Comparison of ENCODE assay signal across 26 mouse cellular contexts in genomic region chr6:94532086-94532485, GRCm38 (mm10). TPM values are rescaled to one million over a fixed set of nuclear protein-coding genes. Genes with fewer than 3 reads are reported as not detected.
DNase-seq lines count a peak whose midpoint lies in the region; ATAC-seq lines count a peak whose summit lies in the region.
"Had no signal": no experiment of that assay in that cellular context is flagged by ENCODE, and none has a peak within 500 bp of the region (broad histone marks: within the 10 kb centered on the region; RNA-seq: fewer than 3 reads in every experiment).

No protein-coding gene starts in this region.

- H3K36me3 ChIP-seq in liver, embryonic 15.5 days (replicated peaks), result no peaks in the 10 kb centered on the region
- H3K36me3 ChIP-seq in liver, embryonic 12.5 days, result peaks cover 3% of the 10 kb centered on the region; the same call in 1 of the 2 replicates
- H3K36me3 ChIP-seq: embryonic facial prominence, embryonic 12.5 days; forebrain, embryonic 15.5 days; heart, embryonic 15.5 days; hindbrain, embryonic 13.5 days had no signal

- H3K27me3 ChIP-seq in liver, embryonic 15.5 days, result no peaks in the 10 kb centered on the region
- H3K27me3 ChIP-seq in liver, embryonic 12.5 days (replicated peaks), result no peaks in the 10 kb centered on the region
- H3K27me3 ChIP-seq: CH12.LX; embryonic facial prominence, embryonic 12.5 days; forebrain, embryonic 15.5 days; heart, embryonic 15.5 days; hindbrain, embryonic 13.5 days; Patski had no signal

- H3K4me1 ChIP-seq in liver, embryonic 15.5 days (replicated peaks), result no peaks in the 10 kb centered on the region
- H3K4me1 ChIP-seq in liver, embryonic 12.5 days, result 0 out of 2 replicates have a peak, but pooled peaks cover 5% of the 10 kb centered on the region
- H3K4me1 ChIP-seq: embryonic facial prominence, embryonic 12.5 days; hindbrain, embryonic 13.5 days had no signal

- no peak overlapping the region for H3K9ac ChIP-seq in liver, embryonic 15.5 days
- H3K9ac ChIP-seq in liver, embryonic 12.5 days, result no peak overlapping the region
- H3K9ac ChIP-seq: embryonic facial prominence, embryonic 12.5 days; forebrain, embryonic 15.5 days; heart, embryonic 15.5 days; hindbrain, embryonic 13.5 days had no signal

- 0 out of 2 replicates have a peak, but pooled peaks have one; percentile 47 for ATAC-seq in liver, embryonic 15.5 days (ENCODE audit: insufficient read depth)
- no peak for ATAC-seq in liver, embryonic 12.5 days
- ATAC-seq in megakaryocyte, adult 5-6 weeks (ENCODE audit: poor library complexity, severe bottlenecking), result peak; percentile 56; the same call in 1 of the 2 replicates
- ATAC-seq: activated CD4-positive, CD25-positive, alpha-beta regulatory T cell, adult 4 months; forebrain, embryonic 15.5 days; hindbrain, postnatal 0 days; Patski had no signal

- H3K4me2 ChIP-seq in liver, embryonic 15.5 days, result no peak overlapping the region
- no peak overlapping the region for H3K4me2 ChIP-seq in liver, embryonic 12.5 days
- H3K4me2 ChIP-seq: embryonic facial prominence, embryonic 12.5 days; forebrain, embryonic 15.5 days; heart, embryonic 11.5 days; heart, embryonic 15.5 days; hindbrain, embryonic 13.5 days had no signal

- H3K4me3 ChIP-seq in liver, embryonic 15.5 days (replicated peaks), result no peak overlapping the region
- no peak overlapping the region for H3K4me3 ChIP-seq in liver, embryonic 12.5 days
- H3K4me3 ChIP-seq: embryonic facial prominence, embryonic 12.5 days; forebrain, embryonic 15.5 days; gastrocnemius, adult 2 months; heart, embryonic 15.5 days; hindbrain, embryonic 13.5 days had no signal

- DNase-seq in heart, adult 11 months, result peak; percentile 56
- no peak for DNase-seq in heart, adult 8-10 months (ENCODE audit: low spot score)
- DNase-seq in brain, adult 2 months (ENCODE audit: low read depth, low spot score), result peak; percentile 60
- no peak for DNase-seq in thymus, postnatal 10 days (ENCODE audit: low spot score in 2 of 2)
- no peak for DNase-seq in spleen, adult 12 weeks (ENCODE audit: low spot score)
- DNase-seq: adrenal gland, adult 2 months; adrenal gland, postnatal 25 days; cerebellum, adult 11 months; cerebellum, adult 8-10 months; cerebellum, postnatal 14 days; gastrocnemius, adult 2 months; gastrocnemius, postnatal 25 days; heart, adult 18-20 months; heart, postnatal 14 days had no signal

- no peak overlapping the region for H3K27ac ChIP-seq in liver, embryonic 15.5 days (replicated peaks)
- no peak overlapping the region for H3K27ac ChIP-seq in liver, embryonic 12.5 days
- H3K27ac ChIP-seq: embryonic facial prominence, embryonic 12.5 days; forebrain, embryonic 15.5 days; gastrocnemius, adult 2 months; heart, embryonic 15.5 days; hindbrain, embryonic 13.5 days; hindbrain, postnatal 0 days had no signal

- H3K9me3 ChIP-seq in liver, embryonic 15.5 days (replicated peaks), result no peaks in the 10 kb centered on the region
- H3K9me3 ChIP-seq in liver, embryonic 12.5 days (replicated peaks), result no peaks in the 10 kb centered on the region
- H3K9me3 ChIP-seq: embryonic facial prominence, embryonic 12.5 days; forebrain, embryonic 15.5 days; heart, embryonic 15.5 days; hindbrain, embryonic 13.5 days had no signal

- 48% methylated on average over 4 of the region's 4 CpGs for WGBS in liver, embryonic 15.5 days (ENCODE audit: insufficient replicate concordance)
- 51% methylated on average over 4 of the region's 4 CpGs for whole genome bisulfite sequencing in liver, embryonic 12.5 days (ENCODE audit: insufficient replicate concordance)

RNA-seq across cellular contexts. Expression of gene Slc25a26, which starts 32.0 kb away (rescaled TPM):
- total RNA-seq in heart, adult 8-10 months (2022), result 10 to 100 TPM; 19.1 to 24.9 (median 23.6) TPM
- polyA plus RNA-seq in liver, embryonic 15.5 days (2015; fragmentation: Nextera tagmentation; extraction: Ambion mirVana), result 2.5 and 2.9 TPM in 2 replicates
- polyA plus RNA-seq in liver, embryonic 12.5 days (2016; fragmentation: Nextera tagmentation; extraction: Ambion mirVana), result 4.5 and 4.9 TPM in 2 replicates
- total RNA-seq in megakaryocyte, adult 5-6 weeks (2015), result 1.3 and 3.8 TPM in 2 replicates
- 0.70 and 2.8 TPM in 2 replicates for total RNA-seq in megakaryocyte, adult 5-6 weeks (2017)

Comparison
In these comparisons a context has a peak if more than half of its experiments do, and no peak if none do; other contexts are left out.
1. DNase-seq: peak in heart, adult 11 months (single experiment) and brain, adult 2 months (single experiment); none in heart, adult 8-10 months (single experiment), thymus, postnatal 10 days (0 of 2) and spleen, adult 12 weeks (single experiment).
2. RNA of gene Slc25a26, which starts 32.0 kb away (total RNA-seq): 19.1 to 24.9 TPM in heart, adult 8-10 months; 0.70 to 3.8 TPM in megakaryocyte, adult 5-6 weeks; every median in the first group is over 4 times any median in the second.